Mouse (Mus musculus): ENCODE measurements around the gene Fam204a.

Gene Fam204a

GRCm38 (mm10) chr19:60165417-60165816, 61.1 kb downstream of the Fam204a start:
- peak in 1 of 2 experiments; percentile 47 for DNase-seq (ENCODE audit: inconsistent age in 2 of 2, low spot score in 1 of 2)

GRCm38 (mm10) chr19:60160611-60161274, 65.8 kb downstream of the Fam204a start:
- peak; percentile 20 to 72 for DNase-seq (ENCODE audit: inconsistent age in 2 of 2, low spot score in 1 of 2)

GRCm38 (mm10) chr19:60159827-60160226, 66.7 kb downstream of the Fam204a start:
- no peak for DNase-seq (ENCODE audit: inconsistent age in 2 of 2, low spot score in 1 of 2)

GRCm38 (mm10) chr19:60155266-60155665, 71.2 kb downstream of the Fam204a start:
- no peak for DNase-seq (ENCODE audit: inconsistent age in 2 of 2, low spot score in 1 of 2)

- no peak for DNase-seq (ENCODE audit: inconsistent age in 2 of 2, low spot score in 1 of 2)
These were observed 73.4 kb downstream of the Fam204a start for GRCm38 (mm10) chr19:60153096-60153495.

- no peak for DNase-seq (ENCODE audit: inconsistent age in 2 of 2, low spot score in 1 of 2)
These were observed 76.4 kb downstream of the Fam204a start for GRCm38 (mm10) chr19:60150056-60150455.

GRCm38 (mm10) chr19:60149078-60149960, 77.2 kb downstream of the Fam204a start:
- DNase-seq (ENCODE audit: inconsistent age in 2 of 2, low spot score in 1 of 2): no peak
